Mouse (Mus musculus): ENCODE measurements around the gene Snai3. TPM values are rescaled to one million over a fixed set of nuclear protein-coding genes. Genes with fewer than 3 reads are reported as not detected.

Gene Snai3
- polyA plus RNA-seq, 1 experiment from 2014 or later: 0.64 TPM

GRCm38 (mm10) chr8:122441326-122441725 lies 19.2 kb downstream of the Snai3 start:
- 93% methylated on average over 1 of the region's 1 CpGs for WGBS (ENCODE audit: insufficient replicate concordance)

GRCm38 (mm10) chr8:122439336-122439735 lies 21.2 kb downstream of the Snai3 start:
- H3K4me2 ChIP-seq: no peak overlapping the region
- H3K9me3 ChIP-seq (replicated peaks): 0 out of 2 replicates have a peak, but pooled peaks cover 4% of the 10 kb centered on the region
- ATAC-seq (ENCODE audit: insufficient read depth): no peak
- H3K27ac ChIP-seq (replicated peaks): no peak overlapping the region
- H3K4me1 ChIP-seq (replicated peaks): peaks cover 43% of the 10 kb centered on the region
- H3K4me3 ChIP-seq (replicated peaks): no peak overlapping the region
- peaks cover 43% of the 10 kb centered on the region for H3K36me3 ChIP-seq (replicated peaks)
- WGBS (ENCODE audit: insufficient replicate concordance): 85% methylated on average over 16 of the region's 16 CpGs
- no peaks in the 10 kb centered on the region for H3K27me3 ChIP-seq
- no peak overlapping the region for H3K9ac ChIP-seq

More at GRCm38 (mm10) chr8:122441326-122441725, 19.2 kb downstream of the Snai3 start:
- Histone ChIP-seq H3K36me3 (replicated peaks) (peaks cover 25% of the 10 kb centered on the region), H3K4me2 (no peak overlapping the region), H3K27ac (replicated peaks) (no peak overlapping the region), H3K9me3 (replicated peaks) (no peaks in the 10 kb centered on the region), H3K9ac (no peak overlapping the region), H3K4me3 (replicated peaks) (no peak overlapping the region), H3K4me1 (replicated peaks) (peaks cover 60% of the 10 kb centered on the region), H3K27me3 (no peaks in the 10 kb centered on the region; the same call in 1 of the 2 replicates)
- ATAC-seq (ENCODE audit: insufficient read depth): no peak

GRCm38 (mm10) chr8:122437708-122438331 lies 22.7 kb downstream of the Snai3 start:
- WGBS (ENCODE audit: insufficient replicate concordance): 65% methylated on average over 13 of the region's 13 CpGs
- Histone ChIP-seq H3K27ac (replicated peaks) (peak overlapping the region; percentile 24; the same call in 1 of the 2 replicates), H3K4me3 (replicated peaks) (0 out of 2 replicates have a peak overlapping the region, but pooled peaks have one; percentile 2), H3K27me3 (0 out of 2 replicates have a peak, but pooled peaks cover under 1% of the 10 kb centered on the region), H3K9me3 (replicated peaks) (0 out of 2 replicates have a peak, but pooled peaks cover 4% of the 10 kb centered on the region), H3K4me1 (replicated peaks) (peaks cover 41% of the 10 kb centered on the region), H3K9ac (no peak overlapping the region), H3K4me2 (peak overlapping the region; percentile 13), H3K36me3 (replicated peaks) (peaks cover 50% of the 10 kb centered on the region)
- no peak for ATAC-seq (ENCODE audit: insufficient read depth)

- no peak for ATAC-seq (ENCODE audit: insufficient read depth)
- Histone ChIP-seq H3K9me3 (replicated peaks) (0 out of 2 replicates have a peak, but pooled peaks cover 4% of the 10 kb centered on the region), H3K36me3 (replicated peaks) (peaks cover 50% of the 10 kb centered on the region), H3K4me3 (replicated peaks) (no peak overlapping the region), H3K4me1 (replicated peaks) (peaks cover 43% of the 10 kb centered on the region), H3K27ac (replicated peaks) (no peak overlapping the region), H3K9ac (no peak overlapping the region), H3K4me2 (0 out of 2 replicates have a peak overlapping the region, but pooled peaks have one; percentile 13), H3K27me3 (peaks cover 12% of the 10 kb centered on the region; the same call in 1 of the 2 replicates)
- 66% methylated on average over 20 of the region's 20 CpGs for WGBS (ENCODE audit: insufficient replicate concordance)
Measured at GRCm38 (mm10) chr8:122436586-122437125, 23.9 kb downstream of the Snai3 start.

GRCm38 (mm10) chr8:122436146-122436545 lies 24.4 kb downstream of the Snai3 start:
- no peak overlapping the region for H3K27ac ChIP-seq (replicated peaks)
- 81% methylated on average over 9 of the region's 9 CpGs for WGBS (ENCODE audit: insufficient replicate concordance)
- no peak overlapping the region for H3K4me3 ChIP-seq (replicated peaks)
- no peak overlapping the region for H3K9ac ChIP-seq
- ATAC-seq (ENCODE audit: insufficient read depth): no peak
- peaks cover 50% of the 10 kb centered on the region for H3K36me3 ChIP-seq (replicated peaks)
- 0 out of 2 replicates have a peak, but pooled peaks cover 4% of the 10 kb centered on the region for H3K9me3 ChIP-seq (replicated peaks)
- peaks cover 14% of the 10 kb centered on the region; the same call in 1 of the 2 replicates for H3K27me3 ChIP-seq
- peaks cover 46% of the 10 kb centered on the region for H3K4me1 ChIP-seq (replicated peaks)
- no peak overlapping the region for H3K4me2 ChIP-seq

GRCm38 (mm10) chr8:122435375-122435774 lies 25.2 kb downstream of the Snai3 start:
- H3K9me3 ChIP-seq (replicated peaks): 0 out of 2 replicates have a peak, but pooled peaks cover 4% of the 10 kb centered on the region
- H3K4me2 ChIP-seq: no peak overlapping the region
- peaks cover 53% of the 10 kb centered on the region for H3K4me1 ChIP-seq (replicated peaks)
- no peak for ATAC-seq (ENCODE audit: insufficient read depth)
- H3K36me3 ChIP-seq (replicated peaks): peaks cover 50% of the 10 kb centered on the region
- peaks cover 14% of the 10 kb centered on the region; the same call in 1 of the 2 replicates for H3K27me3 ChIP-seq
- H3K27ac ChIP-seq (replicated peaks): no peak overlapping the region
- H3K9ac ChIP-seq: no peak overlapping the region
- 79% methylated on average over 6 of the region's 6 CpGs for WGBS (ENCODE audit: insufficient replicate concordance)
- no peak overlapping the region for H3K4me3 ChIP-seq (replicated peaks)

- Histone ChIP-seq H3K9ac (0 out of 2 replicates have a peak overlapping the region, but pooled peaks have one; percentile 13), H3K36me3 (replicated peaks) (peaks cover 43% of the 10 kb centered on the region), H3K4me3 (replicated peaks) (peak overlapping the region; percentile 61), H3K9me3 (replicated peaks) (0 out of 2 replicates have a peak, but pooled peaks cover 4% of the 10 kb centered on the region), H3K4me2 (peak overlapping the region; percentile 75), H3K27ac (replicated peaks) (no peak overlapping the region), H3K27me3 (peaks cover 14% of the 10 kb centered on the region; the same call in 1 of the 2 replicates), H3K4me1 (replicated peaks) (peaks cover 49% of the 10 kb centered on the region)
- WGBS (ENCODE audit: insufficient replicate concordance): 53% methylated on average over 11 of the region's 11 CpGs
- no peak for ATAC-seq (ENCODE audit: insufficient read depth)
Measured at GRCm38 (mm10) chr8:122433269-122433905, 27.1 kb downstream of the Snai3 start.

- Histone ChIP-seq H3K4me2 (peak within 1 kb of the TSS; percentile 75), H3K4me3 (replicated peaks) (peak within 1 kb of the TSS; percentile 61), H3K27ac (replicated peaks) (peak within 1 kb of the TSS; percentile 81), H3K36me3 (replicated peaks) (peaks cover 37% of the 10 kb centered on the region), H3K27me3 (peaks cover 14% of the 10 kb centered on the region; the same call in 1 of the 2 replicates), H3K9ac (peak within 1 kb of the TSS; percentile 52), H3K4me1 (replicated peaks) (peaks cover 44% of the 10 kb centered on the region), H3K9me3 (replicated peaks) (0 out of 2 replicates have a peak, but pooled peaks cover 4% of the 10 kb centered on the region)
- 2% methylated on average over 45 of the region's 45 CpGs for WGBS (ENCODE audit: insufficient replicate concordance)
- ATAC-seq (ENCODE audit: insufficient read depth): peak; percentile 67
Measured at GRCm38 (mm10) chr8:122432443-122433268, 27.9 kb downstream of the Snai3 start, which contains the start of gene Cyba. TSS of gene Cyba (minus strand) at chr8:122432930.

- H3K4me1 ChIP-seq (replicated peaks): peaks cover 40% of the 10 kb centered on the region
- H3K36me3 ChIP-seq (replicated peaks): peaks cover 34% of the 10 kb centered on the region
- peak overlapping the region; percentile 61 for H3K4me3 ChIP-seq (replicated peaks)
- H3K27ac ChIP-seq (replicated peaks): peak overlapping the region; percentile 81
- peak overlapping the region; percentile 52 for H3K9ac ChIP-seq
- peak overlapping the region; percentile 75 for H3K4me2 ChIP-seq
- 0 out of 2 replicates have a peak, but pooled peaks cover 4% of the 10 kb centered on the region for H3K9me3 ChIP-seq (replicated peaks)
- WGBS (ENCODE audit: insufficient replicate concordance): 16% methylated on average over 18 of the region's 18 CpGs
- ATAC-seq (ENCODE audit: insufficient read depth): no peak; the same call in 1 of the 2 replicates
- peaks cover 14% of the 10 kb centered on the region; the same call in 1 of the 2 replicates for H3K27me3 ChIP-seq
Measured at GRCm38 (mm10) chr8:122431694-122432442, 28.7 kb downstream of the Snai3 start.

Data from liver, embryonic 15.5 days (tissue).